Mouse (Mus musculus) heart, adult 18-20 months (tissue): Measurements from ENCODE around the gene Duoxa2. TPM values are rescaled to one million over a fixed set of nuclear protein-coding genes. Genes with fewer than 3 reads are reported as not detected.

ENCODE experiments used
- DNase-seq, 2 experiments: peaks; one replicate each; pipeline ENCODE4 v3.0.0; 2021 to 2022; ENCODE audit warnings: mixed read lengths in 1 of 2
- long read RNA-seq, 2 experiments: library from polyadenylated mRNA; stranded (forward); transcript quantifications; one replicate each; pipeline ENCODE4 v2.0.0; 2021
- total RNA-seq, 2 experiments: library from RNA; stranded (reverse); gene quantifications; 2 replicates each; pipeline ENCODE4 v1.2.3; 2021

Gene Duoxa2
- total RNA-seq: under 1 TPM in 1 of 2 experiments, not detected in 1; 0.18 TPM
- long read RNA-seq, experiment 1: 0 reads
- long read RNA-seq, experiment 2: 0 reads

DNA sequence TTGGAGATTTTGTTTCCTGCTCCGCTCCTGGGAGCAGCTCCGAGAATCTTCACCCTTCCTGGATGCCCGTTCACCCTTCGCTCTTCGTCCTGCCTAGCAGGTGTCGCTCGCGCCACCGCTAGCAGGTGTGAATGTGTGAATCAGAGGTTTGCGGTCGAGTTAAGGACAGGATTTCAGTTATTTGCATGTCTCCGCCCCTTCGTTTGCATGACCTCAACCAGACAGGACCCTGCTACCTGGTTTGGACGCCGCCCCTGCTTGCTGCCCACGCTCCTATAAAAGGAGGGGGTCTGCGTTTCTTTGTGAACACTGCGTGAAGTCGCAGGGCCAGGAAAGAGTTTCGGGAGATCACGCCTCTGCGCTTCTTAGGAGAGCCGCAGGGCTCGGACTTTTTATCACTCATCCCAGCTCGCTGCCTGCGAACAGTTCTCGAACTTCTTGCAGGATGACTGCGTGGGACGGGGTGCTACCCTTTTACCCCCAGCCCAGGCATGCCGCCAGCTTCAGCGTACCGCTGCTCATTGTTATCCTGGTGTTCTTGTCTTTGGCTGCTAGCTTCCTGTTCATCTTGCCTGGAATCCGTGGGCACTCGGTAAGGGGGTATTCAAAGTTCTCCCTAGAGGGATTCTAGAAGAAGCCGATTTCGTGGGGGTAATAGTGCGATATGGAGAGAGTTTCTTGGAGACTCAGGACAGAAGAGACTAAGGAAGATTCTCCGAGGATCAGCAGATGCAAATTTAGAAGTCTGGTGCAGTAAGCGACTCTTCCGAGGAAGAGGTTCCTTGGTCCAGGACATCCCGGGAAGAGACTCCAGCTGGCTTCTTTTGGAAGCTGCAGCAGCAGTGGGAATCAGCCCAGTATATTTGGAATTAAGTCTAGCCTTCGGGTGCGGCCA is at the start of gene Duoxa2:
Gene Duoxa2 (plus strand): TSS at position 305 of the 895 bp plus-strand sequence.
- DNase-seq: peak in 1 of 2 experiments; percentile 32

DNA sequence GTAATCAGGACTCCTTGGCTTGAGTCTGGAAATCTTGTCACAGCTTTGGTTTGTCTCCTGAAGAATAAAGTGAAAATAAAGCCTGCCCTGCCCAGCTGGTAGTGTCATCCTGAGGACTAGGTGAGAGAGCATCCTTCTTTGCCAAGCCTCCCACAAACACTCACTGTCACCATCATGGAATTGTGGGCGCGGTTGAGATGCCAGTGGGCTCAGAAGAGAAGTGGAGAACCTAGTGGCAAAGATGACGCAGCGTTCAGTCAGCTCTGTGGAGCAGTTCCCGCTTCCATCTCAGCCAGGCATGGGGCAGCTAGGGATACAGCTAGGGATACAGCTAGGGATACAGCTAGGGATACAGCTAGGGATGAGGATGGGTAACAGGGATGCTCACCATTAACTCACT is 42.7 kb upstream of the Duoxa2 start:
- no peak for DNase-seq

DNA sequence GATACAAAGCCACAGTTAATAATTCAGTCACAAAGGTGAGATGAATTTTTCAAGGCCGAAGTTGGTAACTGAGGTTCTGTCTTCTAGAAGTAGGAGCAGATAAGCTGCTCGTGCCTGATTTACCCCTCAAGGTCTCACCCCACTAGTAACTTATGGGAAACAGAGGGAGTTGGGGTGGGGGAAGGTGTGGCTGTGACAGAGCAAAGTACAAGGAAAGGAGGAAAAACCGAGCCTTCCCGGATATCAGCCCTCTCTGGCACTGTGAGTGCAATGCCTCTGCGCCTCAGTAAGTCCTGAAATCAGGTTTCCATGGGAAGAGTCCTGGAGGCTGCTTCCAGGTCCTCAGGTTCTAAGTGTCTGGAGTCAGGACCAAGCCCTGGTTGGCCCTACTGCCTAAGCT is 38.0 kb upstream of the Duoxa2 start:
- DNase-seq: no peak

DNA sequence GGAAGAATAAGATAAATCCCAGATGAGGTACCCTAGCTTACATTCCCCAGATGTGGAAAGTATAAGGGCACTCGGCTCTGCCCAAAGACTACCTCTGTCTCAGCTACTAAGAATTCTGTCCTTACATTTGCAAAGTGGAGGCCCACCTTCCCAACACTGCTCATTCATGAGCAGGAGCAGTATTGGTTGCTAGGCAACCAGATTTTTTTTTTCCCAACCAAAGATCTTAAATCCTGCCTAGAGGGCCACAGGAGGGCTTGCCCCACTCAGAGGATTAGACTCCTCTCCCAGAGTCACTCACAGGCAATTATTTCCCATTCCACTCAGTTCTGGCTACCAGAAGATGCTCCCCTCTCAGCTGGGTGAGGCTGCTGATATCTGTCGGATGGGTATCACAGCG is 34.0 kb upstream of the Duoxa2 start:
- DNase-seq: no peak

DNA sequence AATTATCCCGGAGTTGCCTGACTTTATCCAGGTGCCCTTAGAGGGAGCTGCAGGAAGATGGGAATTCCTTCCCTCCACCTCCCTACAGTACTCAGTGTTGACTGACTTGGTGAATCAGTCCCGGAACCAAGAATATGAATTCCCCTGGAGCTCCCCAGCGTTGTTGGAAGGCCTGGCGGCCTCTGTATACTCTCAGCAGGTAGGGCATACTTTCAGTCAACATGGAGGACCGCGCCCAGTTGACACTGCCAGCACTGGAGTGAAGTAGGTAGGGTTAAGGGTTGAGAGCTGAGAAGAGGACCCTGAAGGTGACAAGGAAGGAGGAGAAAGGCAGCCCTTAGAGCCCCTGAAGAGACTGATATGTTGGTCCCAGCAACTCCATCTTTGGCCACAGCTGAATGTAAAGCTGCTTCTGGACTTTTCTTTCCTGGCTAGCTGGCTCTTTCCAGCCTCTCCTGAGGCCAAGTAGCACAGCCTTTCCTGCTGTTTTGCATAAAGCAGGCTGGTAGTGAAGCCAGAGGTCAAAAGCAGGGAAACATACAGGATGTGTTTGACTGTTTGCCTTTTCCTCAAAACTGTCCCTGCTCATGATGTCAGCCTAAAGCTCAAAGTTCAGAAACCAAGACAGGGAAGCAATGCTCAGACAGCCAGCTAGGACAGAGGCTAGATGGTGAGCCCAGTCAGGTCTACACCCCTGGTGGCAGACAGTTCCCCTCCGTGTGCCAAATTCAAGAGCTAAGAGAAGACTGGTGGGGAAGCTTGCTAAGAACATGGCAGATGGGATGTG is 32.1 kb upstream of the Duoxa2 start:
- DNase-seq: no peak

GRCm38 (mm10) chr2:122278769-122279168 is 19.9 kb upstream of the Duoxa2 start:
- DNase-seq: no peak

GRCm38 (mm10) chr2:122284091-122284490 is 14.6 kb upstream of the Duoxa2 start:
- no peak for DNase-seq

DNA sequence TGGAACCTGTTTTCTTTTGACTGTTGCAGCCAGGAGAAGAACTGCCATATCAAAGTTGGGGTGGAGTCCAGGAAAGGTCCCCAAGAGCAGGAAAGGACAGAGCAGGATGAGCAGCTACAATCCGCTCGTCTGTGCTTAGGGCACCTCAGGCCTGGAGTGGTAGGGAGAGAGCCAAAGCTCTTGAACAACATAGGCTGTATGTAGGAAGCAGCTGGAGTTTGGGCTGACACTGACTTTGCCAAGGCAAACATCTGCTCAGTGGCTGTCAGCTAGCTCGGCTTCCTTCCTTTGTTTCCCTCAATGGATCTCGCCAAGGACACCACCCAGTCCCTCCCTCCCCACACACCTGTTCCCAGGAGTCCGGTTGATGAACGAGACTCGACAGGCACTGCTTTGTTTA is 12.6 kb upstream of the Duoxa2 start:
- peak; percentile 24 to 67 for DNase-seq

GRCm38 (mm10) chr2:122294916-122295315 is 3.8 kb upstream of the Duoxa2 start:
- DNase-seq: no peak

DNA sequence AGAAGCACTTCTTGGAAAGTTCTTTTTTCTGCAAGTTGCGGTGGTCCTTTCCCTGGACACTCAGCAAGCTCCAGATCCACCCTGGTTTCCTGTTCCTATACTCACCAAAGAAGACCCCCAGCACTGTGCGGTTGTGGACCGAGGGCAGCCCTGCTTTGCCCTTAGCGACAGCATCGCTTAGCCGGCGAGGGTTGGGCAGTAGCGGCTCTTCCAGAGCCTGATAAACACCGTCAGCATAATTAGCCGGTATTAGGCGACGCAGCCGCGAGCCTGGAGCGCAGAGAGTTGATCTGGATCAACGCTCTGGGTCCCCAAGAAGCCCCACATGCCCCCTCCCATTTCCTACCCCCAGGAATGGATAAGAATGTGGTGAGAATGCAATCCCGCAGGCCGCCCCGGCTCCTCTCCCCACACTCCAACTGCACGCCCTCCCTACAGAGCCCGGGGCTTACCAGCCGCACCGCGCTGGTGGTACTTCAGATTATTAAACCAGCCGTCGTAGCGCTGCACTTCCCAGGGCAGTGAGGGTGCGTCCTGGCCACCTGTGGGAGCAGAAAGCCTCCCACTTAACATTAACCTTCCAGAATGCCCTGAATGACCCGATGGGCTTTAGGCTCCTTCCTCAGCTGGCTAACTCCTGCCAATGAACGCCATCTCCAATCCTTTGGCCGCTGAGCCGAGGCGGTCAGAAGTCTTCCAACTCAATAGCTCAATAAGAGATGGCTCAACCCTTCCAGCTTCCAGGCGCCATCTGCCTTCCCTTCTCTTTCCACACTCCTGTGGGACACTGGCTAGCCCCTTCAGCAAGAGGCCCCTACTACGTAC is 1.2 kb upstream of the Duoxa2 start:
- DNase-seq: peak in 1 of 2 experiments; percentile 12

DNA sequence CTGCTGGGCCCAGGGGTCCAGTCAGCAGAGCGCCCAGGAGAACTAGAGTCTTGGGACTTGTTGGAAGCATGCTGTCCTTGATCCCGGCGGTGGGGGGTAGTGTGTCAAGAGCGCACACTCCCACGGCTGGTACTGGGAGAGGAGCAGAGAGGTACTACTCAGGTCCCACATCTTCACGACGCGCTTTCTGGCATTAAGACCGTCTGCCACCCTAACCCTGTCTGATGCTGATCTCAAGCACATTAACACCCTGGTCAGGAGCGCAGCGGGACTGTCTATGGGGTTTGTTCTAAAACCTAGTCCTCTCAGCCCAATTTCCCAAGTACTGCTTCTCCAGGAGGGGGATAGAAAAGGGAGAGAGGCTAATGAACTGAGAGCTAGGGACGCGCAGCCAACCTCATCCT is 602 bp upstream of the Duoxa2 start, which contains the start of gene Duox2:
Gene Duox2 (minus strand): TSS at position 354 of the 404 bp plus-strand sequence.
- no peak for DNase-seq

- DNase-seq: no peak
Observed at GRCm38 (mm10) chr2:122299911-122300655, 1.4 kb downstream of the Duoxa2 start.

DNA sequence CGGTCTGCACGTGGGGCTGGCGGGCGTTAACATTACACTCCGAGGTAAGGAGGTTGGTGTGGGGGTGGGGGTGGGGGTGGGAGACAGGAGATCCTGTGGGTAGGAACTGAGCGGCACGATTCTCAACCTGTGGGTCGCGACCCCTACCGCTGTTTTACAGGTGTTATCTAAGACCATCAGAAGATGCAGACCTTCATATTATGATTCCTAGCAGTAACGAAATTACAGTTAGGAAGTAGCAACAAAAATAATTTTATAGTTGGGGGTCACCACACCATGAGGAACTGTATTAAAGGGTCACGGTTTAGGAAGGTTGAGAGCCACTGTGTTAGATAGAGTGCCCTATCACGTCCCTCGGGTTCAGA is 1.9 kb downstream of the Duoxa2 start:
- DNase-seq: no peak

- DNase-seq: peak in 1 of 2 experiments; percentile 35
Observed at GRCm38 (mm10) chr2:122301081-122301920, 2.6 kb downstream of the Duoxa2 start.

DNA sequence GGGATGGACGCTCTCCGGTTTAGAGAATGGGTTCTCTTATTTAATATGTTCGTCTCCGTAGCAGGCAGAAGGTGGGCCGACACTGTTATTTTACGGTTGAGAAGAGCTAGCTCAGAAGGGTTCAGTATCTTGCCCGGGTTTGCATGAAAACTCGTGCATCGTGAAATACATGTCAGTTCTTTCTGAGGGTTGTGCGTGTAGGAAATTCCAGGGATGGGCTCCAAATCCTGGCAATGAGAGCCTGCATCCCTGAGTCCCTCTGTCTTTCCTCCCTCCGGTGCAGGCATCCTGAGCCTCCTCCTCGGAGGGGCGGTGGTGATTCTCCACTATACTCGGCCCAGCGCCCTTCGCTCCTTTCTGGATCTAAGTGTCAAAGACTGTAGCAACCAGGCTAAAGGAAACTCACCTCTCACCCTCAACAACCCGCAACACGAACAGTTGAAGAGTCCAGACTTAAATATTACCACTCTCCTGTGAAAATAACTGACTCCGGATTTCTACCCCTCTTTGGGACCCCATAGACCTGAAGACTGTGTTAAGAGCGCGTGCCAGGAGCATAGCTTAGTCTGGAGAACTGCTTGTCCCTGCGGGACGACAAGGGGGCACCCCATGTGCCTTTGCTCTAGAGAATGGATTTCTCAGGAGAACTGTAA is 3.3 kb downstream of the Duoxa2 start:
- DNase-seq: no peak

- peak; percentile 53 to 73 for DNase-seq
Observed at GRCm38 (mm10) chr2:122302574-122303241, 4.0 kb downstream of the Duoxa2 start.

GRCm38 (mm10) chr2:122304544-122304943 is 5.8 kb downstream of the Duoxa2 start:
- no peak for DNase-seq

DNA sequence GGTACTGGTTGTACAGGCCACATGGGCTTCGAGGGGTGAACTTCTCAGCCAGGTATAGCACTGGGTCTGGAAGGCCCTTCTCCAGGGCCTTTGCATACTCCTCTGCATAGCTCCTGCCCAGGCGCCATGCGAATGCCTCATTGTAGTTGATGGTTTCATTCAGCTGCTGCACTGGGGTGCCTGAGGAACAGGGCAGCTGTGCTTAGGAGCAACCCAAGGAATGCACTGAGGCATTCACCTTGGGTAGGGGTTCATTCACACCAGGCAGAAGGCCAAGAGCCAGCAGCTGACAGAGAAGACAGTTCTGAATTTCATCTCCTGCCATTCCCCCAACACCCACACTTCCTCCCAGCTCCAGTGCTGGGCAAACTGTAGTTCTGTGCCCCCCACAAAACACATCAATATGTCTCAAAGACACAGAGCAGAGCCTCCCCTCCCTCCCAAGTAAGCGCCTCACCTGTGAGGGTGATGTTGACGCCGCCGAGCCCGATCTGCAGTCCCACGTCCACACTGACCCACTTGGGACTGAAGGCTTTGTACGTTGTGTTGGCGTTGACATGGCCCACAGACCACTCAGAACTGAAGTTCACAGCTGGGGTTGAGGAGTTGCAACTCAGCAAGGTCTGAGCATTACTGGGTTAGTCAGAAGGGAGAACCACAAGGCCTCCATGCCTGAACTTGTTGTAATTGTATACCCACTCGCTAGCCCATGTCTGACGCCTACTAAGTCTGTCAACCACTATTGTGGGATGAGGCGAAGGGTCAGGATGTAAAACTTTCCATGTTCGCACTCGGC is 6.6 kb downstream of the Duoxa2 start:
- no peak for DNase-seq
